ENCODE assay signal across 14 mouse cellular contexts in the genomic region with DNA sequence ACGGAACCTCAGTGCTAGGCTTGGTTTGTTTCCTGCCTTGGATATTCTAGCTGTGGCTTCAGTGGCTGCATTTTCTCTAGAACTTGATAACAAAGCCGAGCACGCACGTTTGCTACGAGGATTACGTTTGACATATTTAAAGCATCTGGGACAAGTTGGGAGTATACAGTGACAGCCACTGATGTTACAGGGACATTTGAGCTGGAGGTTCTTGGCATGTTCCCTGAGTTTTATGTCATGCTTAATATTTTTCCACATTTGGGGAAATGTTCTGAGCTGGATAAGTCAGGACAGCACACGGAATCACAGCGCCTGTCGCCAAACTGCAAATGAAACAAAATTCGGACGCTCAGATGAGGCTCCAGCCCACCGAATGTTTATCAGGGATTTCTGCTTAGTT.
"Had no signal": no experiment of that assay in that cellular context is flagged by ENCODE, and none has a peak within 500 bp of the region (broad histone marks: within the 10 kb centered on the region; RNA-seq: fewer than 3 reads in every experiment).

No protein-coding gene starts in this region.

- H3K9ac ChIP-seq: intestine, embryonic 15.5 days; kidney, embryonic 15.5 days; liver, embryonic 14.5 days; neural tube, embryonic 15.5 days had no signal

- H3K36me3 ChIP-seq: intestine, embryonic 15.5 days; kidney, embryonic 15.5 days; midbrain, embryonic 10.5 days; neural tube, embryonic 15.5 days had no signal

- H3K9me3 ChIP-seq: intestine, embryonic 15.5 days; kidney, embryonic 15.5 days; midbrain, embryonic 10.5 days; neural tube, embryonic 15.5 days had no signal

- H3K4me2 ChIP-seq: intestine, embryonic 15.5 days; kidney, embryonic 15.5 days; neural tube, embryonic 15.5 days had no signal

- H3K27ac ChIP-seq: intestine, embryonic 15.5 days; kidney, embryonic 15.5 days; left cerebral cortex, adult 2 months; liver, embryonic 14.5 days; midbrain, embryonic 10.5 days; neural tube, embryonic 15.5 days had no signal

- ATAC-seq: intestine, embryonic 15.5 days had no signal

- H3K4me3 ChIP-seq: intestine, embryonic 15.5 days; kidney, embryonic 15.5 days; left cerebral cortex, adult 2 months; midbrain, embryonic 10.5 days; myocyte; neural tube, embryonic 15.5 days had no signal

- H3K4me1 ChIP-seq: kidney, embryonic 15.5 days; neural tube, embryonic 15.5 days had no signal

- H3K27me3 ChIP-seq: intestine, embryonic 15.5 days; kidney, embryonic 15.5 days; neural tube, embryonic 15.5 days had no signal

- DNase-seq: kidney, adult 2 months; kidney, postnatal 25 days; lung, postnatal 4 days; midbrain, embryonic 14.5 days; right cerebral cortex, adult 18-20 months; right cerebral cortex, postnatal 25 days; thymus, postnatal 36 days had no signal
